Mouse (Mus musculus): ENCODE data around the gene Olfr1508. TPM values are rescaled to one million over a fixed set of nuclear protein-coding genes. Genes with fewer than 3 reads are reported as not detected.

Gene Olfr1508
- polyA plus RNA-seq, 1 experiment from 2014 or later, result not detected

Other genes starting within 250 kb of the Olfr1508 start
- 54.9 and 62.3 TPM in 2 replicates for gene Chd8, start 209.7 kb downstream of the Olfr1508 start, polyA plus RNA-seq (2014; fragmentation: Nextera tagmentation; extraction: Ambion mirVana)
- 55.3 and 60.1 TPM in 2 replicates for gene Tox4, start 188.3 kb downstream of the Olfr1508 start, polyA plus RNA-seq (2014; fragmentation: Nextera tagmentation; extraction: Ambion mirVana)
- gene Rab2b, start 187.9 kb downstream of the Olfr1508 start, polyA plus RNA-seq (2014; fragmentation: Nextera tagmentation; extraction: Ambion mirVana), result 44.1 and 45.2 TPM in 2 replicates
- gene Mettl3, start 162.4 kb downstream of the Olfr1508 start, polyA plus RNA-seq (2014; fragmentation: Nextera tagmentation; extraction: Ambion mirVana), result 46.0 and 48.7 TPM in 2 replicates
- gene Sall2, start 138.7 kb downstream of the Olfr1508 start, polyA plus RNA-seq (2014; fragmentation: Nextera tagmentation; extraction: Ambion mirVana), result 37.7 and 45.0 TPM in 2 replicates
- not detected in 2 replicates for gene Olfr1513, start 111.1 kb downstream of the Olfr1508 start, polyA plus RNA-seq (2014; fragmentation: Nextera tagmentation; extraction: Ambion mirVana)
- not detected in 2 replicates for gene Olfr1512, start 88.3 kb downstream of the Olfr1508 start, polyA plus RNA-seq (2014; fragmentation: Nextera tagmentation; extraction: Ambion mirVana)
- gene Olfr1511, start 70.1 kb downstream of the Olfr1508 start, polyA plus RNA-seq (2014; fragmentation: Nextera tagmentation; extraction: Ambion mirVana), result not detected in 2 replicates
- not detected in 2 replicates for gene Olfr1510, start 53.1 kb downstream of the Olfr1508 start, polyA plus RNA-seq (2014; fragmentation: Nextera tagmentation; extraction: Ambion mirVana)
- not detected in 2 replicates for gene Olfr1509, start 24.5 kb downstream of the Olfr1508 start, polyA plus RNA-seq (2014; fragmentation: Nextera tagmentation; extraction: Ambion mirVana)
- gene Olfr1507, start 28.3 kb upstream of the Olfr1508 start, polyA plus RNA-seq (2014; fragmentation: Nextera tagmentation; extraction: Ambion mirVana), result not detected in 2 replicates